Mouse (Mus musculus): ENCODE measurements around the gene Gm4301. TPM values are rescaled to one million over a fixed set of nuclear protein-coding genes. Genes with fewer than 3 reads are reported as not detected.

The Gm4301 gene
- total and polyA plus RNA-seq, 2 experiments from 2014 or later = not detected

Other genes with a start within 250 kb of the Gm4301 start
- gene Gm4302, start 5.2 kb downstream of the Gm4301 start, total RNA-seq (2014; rRNA removed) = not detected in 2 replicates
- not detected in 2 replicates for gene Gm4302, start 5.2 kb downstream of the Gm4301 start, polyA plus RNA-seq (2015; fragmentation: Nextera tagmentation; extraction: Ambion mirVana)
- gene Gm4303, start 10.3 kb downstream of the Gm4301 start, total RNA-seq (2014; rRNA removed) = not detected in 2 replicates
- not detected in 2 replicates for gene Gm4303, start 10.3 kb downstream of the Gm4301 start, polyA plus RNA-seq (2015; fragmentation: Nextera tagmentation; extraction: Ambion mirVana)
- gene Gm4305, start 15.4 kb downstream of the Gm4301 start, total RNA-seq (2014; rRNA removed) = not detected in 2 replicates
- gene Gm4305, start 15.4 kb downstream of the Gm4301 start, polyA plus RNA-seq (2015; fragmentation: Nextera tagmentation; extraction: Ambion mirVana) = not detected in 2 replicates
- not detected in 2 replicates for gene Gm4307, start 25.7 kb downstream of the Gm4301 start, total RNA-seq (2014; rRNA removed)
- not detected in 2 replicates for gene Gm4307, start 25.7 kb downstream of the Gm4301 start, polyA plus RNA-seq (2015; fragmentation: Nextera tagmentation; extraction: Ambion mirVana)
- gene Gm4312, start 46.9 kb downstream of the Gm4301 start, total RNA-seq (2014; rRNA removed) = not detected in 2 replicates
- gene Gm4312, start 46.9 kb downstream of the Gm4301 start, polyA plus RNA-seq (2015; fragmentation: Nextera tagmentation; extraction: Ambion mirVana) = not detected in 2 replicates
- gene Tmtc3, start 151.7 kb downstream of the Gm4301 start, total RNA-seq (2014; rRNA removed) = 11.1 and 14.2 TPM in 2 replicates
- 2.8 and 4.8 TPM in 2 replicates for gene Tmtc3, start 151.7 kb downstream of the Gm4301 start, polyA plus RNA-seq (2015; fragmentation: Nextera tagmentation; extraction: Ambion mirVana)
- gene Cep290, start 151.9 kb downstream of the Gm4301 start, total RNA-seq (2014; rRNA removed) = 6.0 and 8.0 TPM in 2 replicates
- gene Cep290, start 151.9 kb downstream of the Gm4301 start, polyA plus RNA-seq (2015; fragmentation: Nextera tagmentation; extraction: Ambion mirVana) = 2.2 and 4.0 TPM in 2 replicates

All from forebrain, postnatal 0 days (tissue).